Comparison of ENCODE assay signal across 8 mouse cellular contexts in genomic region chr13:83737826-83738527, GRCm38 (mm10).
DNase-seq lines count a peak whose midpoint lies in the region; ATAC-seq and TF ChIP-seq lines count a peak whose summit lies in the region.

No protein-coding gene starts in this region.

- peak overlapping the region; percentile 24 for H3K4me2 ChIP-seq in kidney, embryonic 14.5 days (replicated peaks; ENCODE audit: low read depth, low read length)
- peak overlapping the region; percentile 45 for H3K4me2 ChIP-seq in liver, embryonic 13.5 days

- no peaks in the 10 kb centered on the region for H3K36me3 ChIP-seq in kidney, embryonic 14.5 days (ENCODE audit: control insufficient read depth, insufficient read depth, low read length)
- H3K36me3 ChIP-seq in forebrain, embryonic 10.5 days (replicated peaks): peaks cover 76% of the 10 kb centered on the region
- no peaks in the 10 kb centered on the region for H3K36me3 ChIP-seq in liver, embryonic 13.5 days

- no peaks in the 10 kb centered on the region for H3K9me3 ChIP-seq in kidney, embryonic 14.5 days (ENCODE audit: control insufficient read depth, low read length)
- no peaks in the 10 kb centered on the region for H3K9me3 ChIP-seq in forebrain, embryonic 10.5 days
- no peaks in the 10 kb centered on the region for H3K9me3 ChIP-seq in liver, embryonic 13.5 days (replicated peaks)

- ATAC-seq in kidney, embryonic 14.5 days (ENCODE audit: low FRiP score, low TSS enrichment): peak; percentile 26; the same call in 1 of the 2 replicates
- no peak for ATAC-seq in liver, embryonic 13.5 days (ENCODE audit: low read depth)
- no peak; the same call in 1 of the 2 replicates for ATAC-seq in megakaryocyte-erythroid progenitor cell, adult 5-6 weeks (replicated peaks; ENCODE audit: low FRiP score, low TSS enrichment, poor library complexity, severe bottlenecking)

- DNase-seq in kidney, adult 18-20 months: no peak
- DNase-seq in forebrain, embryonic 10.5 days (ENCODE audit: extremely low spot score, low spot score): peak; percentile 62
- no peak for DNase-seq in liver, embryonic 13.5 days
- DNase-seq in adrenal gland, adult 18-20 months (ENCODE audit: low spot score in 2 of 2): no peak
- DNase-seq in natural killer cell, adult 2 months (ENCODE audit: low spot score in 2 of 2): no peak

- 0 out of 2 replicates have a peak overlapping the region, but pooled peaks have one; percentile 18 for H3K9ac ChIP-seq in kidney, embryonic 14.5 days (ENCODE audit: low read depth, low read length)
- H3K9ac ChIP-seq in liver, embryonic 13.5 days: no peak overlapping the region

- H3K27me3 ChIP-seq in kidney, embryonic 14.5 days (ENCODE audit: control insufficient read depth, insufficient read depth, low read length): peaks cover 83% of the 10 kb centered on the region
- peaks cover 93% of the 10 kb centered on the region for H3K27me3 ChIP-seq in forebrain, embryonic 10.5 days (ENCODE audit: poor library complexity, severe bottlenecking)
- peaks cover 79% of the 10 kb centered on the region for H3K27me3 ChIP-seq in liver, embryonic 13.5 days

- no peaks in the 10 kb centered on the region for H3K4me1 ChIP-seq in kidney, embryonic 14.5 days (ENCODE audit: control insufficient read depth, insufficient read depth, low read length)
- no peaks in the 10 kb centered on the region for H3K4me1 ChIP-seq in bone marrow macrophage, adult 2 months (ENCODE audit: control insufficient read depth, insufficient read depth, low read length)
- H3K4me1 ChIP-seq in forebrain, embryonic 10.5 days: peaks cover 22% of the 10 kb centered on the region
- H3K4me1 ChIP-seq in liver, embryonic 13.5 days (replicated peaks): no peaks in the 10 kb centered on the region

- 1% methylated on average over 27 of the region's 27 CpGs for WGBS in kidney, embryonic 14.5 days
- under 1% methylated on average over 27 of the region's 27 CpGs for WGBS in forebrain, embryonic 10.5 days
- WGBS in liver, embryonic 13.5 days (ENCODE audit: insufficient replicate concordance): under 1% methylated on average over 27 of the region's 27 CpGs

- TF ChIP-seq POLR2A in bone marrow macrophage, adult 2 months (IDR thresholded peaks at IDR 0.05; ENCODE audit: borderline replicate concordance, low read depth, low read length): no peak

- TF ChIP-seq CTCF in bone marrow macrophage, adult 2 months (IDR thresholded peaks at IDR 0.05; ENCODE audit: low read depth, low read length): no peak

- H3K27ac ChIP-seq in kidney, embryonic 14.5 days (ENCODE audit: low read depth, low read length): no peak overlapping the region
- no peak overlapping the region for H3K27ac ChIP-seq in bone marrow macrophage, adult 2 months (ENCODE audit: insufficient read depth, low read depth, low read length)
- peak overlapping the region; percentile 94 for H3K27ac ChIP-seq in forebrain, embryonic 10.5 days
- H3K27ac ChIP-seq in liver, embryonic 13.5 days: no peak overlapping the region

- peak overlapping the region; percentile 21 for H3K4me3 ChIP-seq in kidney, embryonic 14.5 days (ENCODE audit: low read length)
- H3K4me3 ChIP-seq in bone marrow macrophage, adult 2 months (ENCODE audit: insufficient read depth, low read length): peak overlapping the region; percentile 55
- H3K4me3 ChIP-seq in forebrain, embryonic 10.5 days: peak overlapping the region; percentile 84
- H3K4me3 ChIP-seq in liver, embryonic 13.5 days (replicated peaks): peak overlapping the region; percentile 33; the same call in 1 of the 2 replicates

Comparison
In these comparisons a context has a peak if more than half of its experiments do, and no peak if none do; other contexts are left out.
1. H3K4me3 ChIP-seq: peak in every context shown above with its lines; median percentile 84 in forebrain, embryonic 10.5 days; 55 in bone marrow macrophage, adult 2 months; 33 in liver, embryonic 13.5 days; 21 in kidney, embryonic 14.5 days.